Mouse (Mus musculus) stomach, postnatal 0 days (tissue): ENCODE data around the gene Tcf20.

Source experiments
- CTCF ChIP-seq: IDR thresholded peaks from 2 replicates; pipeline ENCODE4 v1.5.1; 2016; ENCODE audit warnings: antibody characterized with exemption, low read depth, mild to moderate bottlenecking, moderate library complexity
- EP300 ChIP-seq: optimal IDR thresholded peaks from 2 replicates; pipeline ENCODE3; 2016; ENCODE audit warnings: antibody characterized with exemption

DNA sequence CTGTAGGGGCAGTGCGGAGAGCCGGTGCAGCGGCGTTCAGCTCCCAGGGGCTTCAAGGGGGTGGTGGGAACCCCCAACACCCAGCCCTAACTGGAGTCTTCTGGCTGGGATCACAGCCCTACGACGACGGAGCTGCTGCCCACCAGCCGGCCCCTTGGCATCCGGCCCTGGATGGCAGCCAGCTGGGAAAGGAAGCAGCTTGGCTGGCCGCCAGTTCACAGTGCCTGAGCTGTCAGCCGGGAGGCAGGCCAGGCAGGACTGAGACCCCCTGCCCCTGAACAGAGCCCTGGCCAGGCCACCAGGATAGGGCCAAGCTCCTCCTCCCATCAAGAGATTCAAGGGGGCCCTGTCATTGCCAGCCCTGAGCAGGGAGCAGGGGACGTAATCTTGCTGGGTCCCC, 65.6 kb downstream of the Tcf20 start:
- no peak for TF ChIP-seq CTCF
- TF ChIP-seq EP300: no peak
